Mouse (Mus musculus) kidney, postnatal 0 days (tissue): ENCODE results near the gene Msantd3. TPM values are rescaled to one million over a fixed set of nuclear protein-coding genes. Genes with fewer than 3 reads are reported as not detected.

Source experiments
- ATAC-seq: fragments of 200-750 bp; cut with Nextera tagmentation; replicated peaks from 2 replicates; pipeline ENCODE4 v1.8.0; 2017; ENCODE audit warnings: low read depth, moderate number of reproducible peaks, moderate TSS enrichment, moderate library complexity; ENCODE audit not compliant: low FRiP score
- DNase-seq: peaks from one replicate; pipeline ENCODE4 v3.0.0-alpha.2; 2016; ENCODE audit warnings: low spot score
- H3K27ac ChIP-seq: fragments of 300-500 bp; sonication (generic); 2 replicates; pipeline ENCODE4 v1.5.1; 2014; ENCODE audit warnings: mild to moderate bottlenecking
- H3K27me3 ChIP-seq: fragments of 300-500 bp; sonication (generic); 2 replicates; pipeline ENCODE4 v1.6.1; 2014; ENCODE audit warnings: low read length, mixed read lengths; ENCODE audit not compliant: insufficient read depth
- H3K36me3 ChIP-seq: fragments of 300-500 bp; sonication (generic); 2 replicates; pipeline ENCODE4 v1.6.1; 2014; ENCODE audit warnings: low read length, mixed read lengths; ENCODE audit not compliant: insufficient read depth
- H3K4me1 ChIP-seq: fragments of 300-500 bp; sonication (generic); replicated peaks from 2 replicates; pipeline ENCODE4 v1.6.1; 2014; ENCODE audit warnings: antibody characterized with exemption, low read length, mixed read lengths; ENCODE audit not compliant: insufficient read depth
- H3K4me2 ChIP-seq: fragments of 300-500 bp; sonication (generic); 2 replicates; pipeline ENCODE4 v1.6.1; 2014; ENCODE audit warnings: mild to moderate bottlenecking, low read length, moderate library complexity, mixed read lengths
- H3K4me3 ChIP-seq: fragments of 300-500 bp; sonication (generic); replicated peaks from 2 replicates; pipeline ENCODE4 v1.5.1; 2014; ENCODE audit warnings: low read depth, low read length
- H3K9ac ChIP-seq: fragments of 300-500 bp; sonication (generic); 2 replicates; pipeline ENCODE4 v1.6.1; 2014; ENCODE audit warnings: low read depth, low read length
- H3K9me3 ChIP-seq: fragments of 300-500 bp; sonication (generic); replicated peaks from 2 replicates; pipeline ENCODE4 v1.6.1; 2016; ENCODE audit warnings: low read length, inconsistent platforms, mixed read lengths
- CTCF ChIP-seq: IDR thresholded peaks from 2 replicates; pipeline ENCODE4 v1.5.1; 2016; ENCODE audit warnings: antibody characterized with exemption, low read depth, mild to moderate bottlenecking, moderate library complexity
- WGBS: fragments of 180-500 bp; shearing (Covaris S2); extraction: QIAGEN DNeasy Blood & Tissue Kit; methylation state at CpG from one replicate; pipeline ENCODE4 v1.1.7; 2014; 5-methylcytosine and 5-hydroxymethylcytosine counted together
- polyA plus RNA-seq: library from polyadenylated mRNA; unstranded; fragments of >200 nt; fragmentation: Nextera tagmentation; extraction: Ambion mirVana; gene quantifications from 2 replicates; pipeline ENCODE4 v1.2.1, GENCODE M21; 2015

Msantd3 gene
- polyA plus RNA-seq, 1 experiment from 2014 or later: 30.7 TPM

GRCm38 (mm10) chr4:48591390-48591789 is 51.7 kb downstream of the Msantd3 start:
- no peak for TF ChIP-seq CTCF
- H3K4me1 ChIP-seq: no peaks in the 10 kb centered on the region
- no peak overlapping the region for H3K4me3 ChIP-seq
- H3K9me3 ChIP-seq: no peaks in the 10 kb centered on the region
- H3K27ac ChIP-seq: no peak overlapping the region
- no peak for DNase-seq
- no peak overlapping the region for H3K9ac ChIP-seq
- no peak for ATAC-seq
- WGBS: 95% methylated on average over 3 of the region's 3 CpGs
- no peaks in the 10 kb centered on the region for H3K27me3 ChIP-seq
- H3K4me2 ChIP-seq: no peak overlapping the region
- no peaks in the 10 kb centered on the region for H3K36me3 ChIP-seq

GRCm38 (mm10) chr4:48592328-48592727 is 52.6 kb downstream of the Msantd3 start:
- TF ChIP-seq CTCF: no peak
- 51% methylated on average over 5 of the region's 5 CpGs for WGBS
- no peak overlapping the region for H3K4me2 ChIP-seq
- H3K4me3 ChIP-seq: no peak overlapping the region
- no peaks in the 10 kb centered on the region for H3K9me3 ChIP-seq
- H3K27me3 ChIP-seq: no peaks in the 10 kb centered on the region
- H3K4me1 ChIP-seq: no peaks in the 10 kb centered on the region
- H3K36me3 ChIP-seq: no peaks in the 10 kb centered on the region
- H3K9ac ChIP-seq: no peak overlapping the region
- DNase-seq: peak; percentile 42
- peak; percentile 69; the same call in 1 of the 2 replicates for ATAC-seq
- no peak overlapping the region for H3K27ac ChIP-seq

GRCm38 (mm10) chr4:48592844-48593243 is 53.1 kb downstream of the Msantd3 start:
- no peaks in the 10 kb centered on the region for H3K36me3 ChIP-seq
- no peak for ATAC-seq
- H3K4me3 ChIP-seq: no peak overlapping the region
- no peaks in the 10 kb centered on the region for H3K27me3 ChIP-seq
- H3K27ac ChIP-seq: no peak overlapping the region
- no peak for DNase-seq
- H3K4me2 ChIP-seq: no peak overlapping the region
- 85% methylated on average over 7 of the region's 7 CpGs for WGBS
- no peaks in the 10 kb centered on the region for H3K9me3 ChIP-seq
- H3K4me1 ChIP-seq: no peaks in the 10 kb centered on the region
- TF ChIP-seq CTCF: no peak
- no peak overlapping the region for H3K9ac ChIP-seq

GRCm38 (mm10) chr4:48596111-48596510 is 56.4 kb downstream of the Msantd3 start:
- Histone ChIP-seq H3K27ac (no peak overlapping the region), H3K4me1 (no peaks in the 10 kb centered on the region), H3K27me3 (no peaks in the 10 kb centered on the region), H3K4me3 (no peak overlapping the region), H3K9ac (no peak overlapping the region), H3K36me3 (no peaks in the 10 kb centered on the region), H3K9me3 (no peaks in the 10 kb centered on the region), H3K4me2 (no peak overlapping the region)
- 94% methylated on average over 7 of the region's 7 CpGs for WGBS
- no peak for TF ChIP-seq CTCF
- no peak for ATAC-seq
- no peak for DNase-seq

GRCm38 (mm10) chr4:48605650-48606049 is 65.9 kb downstream of the Msantd3 start:
- DNase-seq (no peak), ATAC-seq (no peak)
- H3K4me3 ChIP-seq: no peak overlapping the region
- H3K27ac ChIP-seq: no peak overlapping the region
- 77% methylated on average over 3 of the region's 3 CpGs for WGBS
- no peaks in the 10 kb centered on the region for H3K27me3 ChIP-seq
- H3K4me2 ChIP-seq: no peak overlapping the region
- H3K4me1 ChIP-seq: no peaks in the 10 kb centered on the region
- TF ChIP-seq CTCF: no peak
- no peak overlapping the region for H3K9ac ChIP-seq
- 0 out of 2 replicates have a peak, but pooled peaks cover 2% of the 10 kb centered on the region for H3K36me3 ChIP-seq
- no peaks in the 10 kb centered on the region for H3K9me3 ChIP-seq

GRCm38 (mm10) chr4:48609485-48609884 is 69.8 kb downstream of the Msantd3 start:
- H3K4me1 ChIP-seq: no peaks in the 10 kb centered on the region
- no peak overlapping the region for H3K4me2 ChIP-seq
- 91% methylated on average over 9 of the region's 9 CpGs for whole genome bisulfite sequencing
- no peak overlapping the region for H3K27ac ChIP-seq
- 0 out of 2 replicates have a peak, but pooled peaks cover 2% of the 10 kb centered on the region for H3K36me3 ChIP-seq
- H3K9me3 ChIP-seq: no peaks in the 10 kb centered on the region
- DNase-seq (no peak), ATAC-seq (no peak)
- H3K27me3 ChIP-seq: no peaks in the 10 kb centered on the region
- no peak for TF ChIP-seq CTCF
- no peak overlapping the region for H3K4me3 ChIP-seq
- H3K9ac ChIP-seq: no peak overlapping the region

- Histone ChIP-seq H3K4me1 (no peaks in the 10 kb centered on the region), H3K4me2 (no peak overlapping the region), H3K9me3 (no peaks in the 10 kb centered on the region), H3K27ac (no peak overlapping the region), H3K36me3 (0 out of 2 replicates have a peak, but pooled peaks cover 2% of the 10 kb centered on the region), H3K9ac (no peak overlapping the region), H3K27me3 (no peaks in the 10 kb centered on the region), H3K4me3 (no peak overlapping the region)
- DNase-seq: no peak
- ATAC-seq: no peak
- WGBS: 96% methylated on average over 6 of the region's 6 CpGs
- TF ChIP-seq CTCF: no peak
These were observed 70.5 kb downstream of the Msantd3 start for GRCm38 (mm10) chr4:48610251-48610650.

Other genes starting within 250 kb of the Msantd3 start
- 36.5 and 37.8 TPM in 2 replicates for gene Tex10, start 66.5 kb upstream of the Msantd3 start, polyA plus RNA-seq
- gene Tmeff1, start 45.2 kb downstream of the Msantd3 start, polyA plus RNA-seq: 33.9 and 37.7 TPM in 2 replicates
- gene Cavin4, start 123.6 kb downstream of the Msantd3 start, polyA plus RNA-seq: 0.26 and 0.38 TPM in 2 replicates